Mouse (Mus musculus) CH12.LX (cell line): ENCODE data around the gene Arhgef10l.
A peak's percentile ranks its signal among the peaks of the same experiment; 100 is the strongest.

ENCODE experiments used
- CHD2 ChIP-seq: IDR thresholded peaks from 2 replicates; pipeline ENCODE4 v1.6.1; 2011; ENCODE audit warnings: low read length, improper control_type of control experiment
- CTCF ChIP-seq, 2 experiments: IDR thresholded peaks in 1 of 2; conservative IDR thresholded peaks in 1 of 2; 2 replicates each; pipeline ENCODE4 v1.5.1; 2011 to 2012; ENCODE audit warnings: low read depth in 2 of 2, low read length in 2 of 2, improper control_type of control experiment in 1 of 2, inconsistent platforms in 1 of 2, mild to moderate bottlenecking in 1 of 2, moderate library complexity in 1 of 2
- E2F4 ChIP-seq: IDR thresholded peaks from 2 replicates; pipeline ENCODE4 v1.6.1; 2011; ENCODE audit warnings: low read depth, low read length, improper control_type of control experiment; ENCODE audit not compliant: insufficient replicate concordance
- ELF1 ChIP-seq: IDR thresholded peaks from 2 replicates; pipeline ENCODE4 v1.6.1; 2014; ENCODE audit warnings: low read depth, mild to moderate bottlenecking, inconsistent platforms, low read length, improper control_type of control experiment
- MAX ChIP-seq: IDR thresholded peaks from 2 replicates; pipeline ENCODE4 v1.6.1; 2011; ENCODE audit warnings: low read length, improper control_type of control experiment
- MYC ChIP-seq: IDR thresholded peaks from 2 replicates; pipeline ENCODE4 v1.6.1; 2011; ENCODE audit warnings: low read depth, mild to moderate bottlenecking, improper control_type of control experiment, low read length
- PAX5 ChIP-seq: IDR thresholded peaks from 2 replicates; pipeline ENCODE4 v1.6.1; 2012; ENCODE audit warnings: low read length, inconsistent platforms, mixed read lengths
- RAD21 ChIP-seq: IDR thresholded peaks from 2 replicates; pipeline ENCODE4 v1.6.1; 2011; ENCODE audit warnings: low read depth, mild to moderate bottlenecking, low read length, improper control_type of control experiment, moderate library complexity
- SIN3A ChIP-seq: IDR thresholded peaks from 2 replicates; pipeline ENCODE4 v1.6.1; 2012; ENCODE audit warnings: low read length, improper control_type of control experiment, inconsistent platforms
- USF1 ChIP-seq: IDR thresholded peaks from 2 replicates; pipeline ENCODE4 v1.6.1; 2014; ENCODE audit warnings: low read depth, mild to moderate bottlenecking, inconsistent platforms, low read length, improper control_type of control experiment

DNA sequence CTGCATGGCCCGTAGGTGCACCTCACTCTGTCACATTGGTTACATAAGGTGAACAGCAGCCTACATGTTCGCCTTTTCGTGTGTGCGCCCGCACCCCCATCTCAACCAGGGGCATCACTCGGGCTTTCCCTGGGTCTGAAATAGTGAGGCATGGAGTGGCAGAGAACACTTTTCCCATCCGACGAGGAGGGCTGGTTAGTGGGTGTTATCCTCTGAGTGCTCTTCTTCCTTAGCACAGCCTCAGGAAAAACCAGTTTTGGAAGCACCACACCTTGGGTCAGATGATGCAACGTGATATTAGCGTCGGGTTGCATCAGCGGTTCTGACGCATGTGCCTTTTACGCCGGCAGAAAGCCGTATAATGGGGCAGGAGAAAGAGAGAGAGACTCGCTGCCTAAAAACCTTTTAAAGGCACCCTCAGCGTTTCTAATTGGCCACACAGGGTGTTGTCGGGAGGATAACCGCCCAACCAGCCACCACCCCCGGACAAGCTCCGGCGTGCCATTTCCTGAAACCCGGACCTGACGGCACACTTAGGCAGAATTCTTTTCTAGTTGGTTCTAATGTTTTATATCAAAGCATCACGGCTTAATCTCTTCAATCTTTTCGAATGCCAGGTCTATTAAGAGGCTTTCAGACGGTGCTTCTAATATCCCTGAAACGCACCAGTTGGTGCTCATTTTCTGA lies 33.8 kb upstream of the Arhgef10l start:
- TF ChIP-seq CTCF (conservative IDR thresholded peaks at IDR 0.05 in 1 of 2, IDR thresholded peaks at IDR 0.05 in 1 of 2; ENCODE audit: low read depth in 2 of 2, low read length in 2 of 2) = no peak
- no peak for TF ChIP-seq E2F4
- TF ChIP-seq PAX5 = no peak
- TF ChIP-seq CHD2 = 0 out of 2 replicates have a peak, but pooled peaks have one; percentile 50
- TF ChIP-seq MAX = peak; percentile 96
- no peak; the same call in 1 of the 2 replicates for TF ChIP-seq SIN3A
- peak; percentile 46 for TF ChIP-seq USF1
- peak; percentile 99 for TF ChIP-seq MYC
- no peak for TF ChIP-seq RAD21
- TF ChIP-seq ELF1 = peak; percentile 86
